Mouse (Mus musculus): ENCODE measurements around the gene Rho.

Gene Rho

DNA sequence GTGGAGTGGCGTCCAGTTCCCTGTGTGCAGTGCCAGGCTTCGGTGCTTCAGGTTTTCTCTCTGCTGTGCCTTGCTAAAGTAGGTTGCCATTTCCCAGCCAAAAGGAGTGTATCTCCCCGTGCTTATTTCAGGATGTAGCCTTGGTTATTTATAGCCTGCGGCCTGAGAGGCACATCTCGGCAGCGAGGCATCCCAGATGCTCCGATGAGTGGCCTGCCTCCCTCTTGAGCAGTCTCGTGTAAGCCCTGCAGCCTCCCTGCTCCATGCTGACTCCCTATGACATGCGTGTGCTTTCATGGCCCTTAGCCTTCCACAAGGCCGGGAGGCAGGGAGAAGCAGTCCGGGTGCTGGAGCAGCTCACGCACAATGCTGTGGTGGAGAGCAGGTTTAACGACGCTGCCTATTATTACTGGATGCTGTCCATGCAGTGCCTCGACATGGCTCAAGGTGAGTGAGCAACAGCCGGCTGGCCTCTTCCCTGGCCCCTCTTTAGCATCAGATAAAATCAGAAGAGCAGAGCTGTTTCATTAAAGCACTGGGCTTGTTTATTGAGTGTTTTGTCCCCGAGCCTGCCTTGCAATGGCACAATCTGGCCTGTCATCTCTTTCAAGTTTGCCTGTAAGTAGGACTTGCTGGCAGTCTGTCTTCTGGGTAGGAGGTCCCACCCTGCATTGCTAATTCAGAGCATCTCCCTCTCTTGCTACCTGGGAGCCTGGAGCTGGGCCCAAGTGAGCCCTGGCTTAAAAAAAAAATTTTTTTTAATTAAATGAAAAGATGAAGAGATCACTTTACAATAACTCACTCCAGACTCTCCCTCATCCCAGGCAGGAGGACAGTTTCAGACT lies 15.7 kb upstream of the Rho start:
- DNase-seq = no peak

DNA sequence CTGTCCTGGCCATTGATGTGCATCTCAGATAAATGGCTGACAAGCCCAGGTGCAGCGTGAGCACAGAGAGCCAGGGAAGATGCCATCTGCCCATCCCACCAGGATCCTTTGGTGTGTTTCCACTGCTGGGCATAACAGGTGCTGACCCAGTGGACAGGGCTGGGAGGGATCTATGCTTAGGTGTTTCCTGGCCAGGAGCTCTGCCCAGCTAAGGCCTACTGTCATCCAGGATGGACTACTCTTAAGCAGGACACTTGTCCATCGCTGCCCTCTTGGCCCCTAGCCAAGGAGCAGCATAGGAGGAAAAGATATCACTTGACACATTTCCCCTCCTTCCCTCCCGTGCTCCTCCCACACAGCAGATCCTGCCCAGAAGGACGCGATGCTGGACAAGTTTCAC lies 14.9 kb upstream of the Rho start:
- no peak for DNase-seq

DNA sequence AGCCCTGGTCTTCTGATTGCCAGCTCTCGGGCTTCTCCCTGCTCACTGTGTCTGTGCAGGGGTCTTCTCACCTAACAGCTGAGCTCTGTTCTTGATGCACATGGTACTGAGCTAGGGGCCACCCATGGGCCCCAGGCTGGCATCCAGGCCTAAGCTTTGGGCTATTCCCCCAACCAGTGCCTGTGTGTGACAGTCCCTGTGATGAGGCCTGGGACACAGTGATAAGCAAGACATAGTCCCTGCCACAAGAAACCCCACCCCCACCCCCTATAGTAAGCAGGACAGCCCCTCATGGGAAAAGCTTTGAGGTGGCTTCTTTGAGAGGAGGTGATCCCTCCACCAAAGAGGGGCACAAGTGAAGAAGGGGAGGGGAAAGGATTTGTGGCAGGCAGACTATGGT lies 12.9 kb upstream of the Rho start:
- no peak for DNase-seq

DNA sequence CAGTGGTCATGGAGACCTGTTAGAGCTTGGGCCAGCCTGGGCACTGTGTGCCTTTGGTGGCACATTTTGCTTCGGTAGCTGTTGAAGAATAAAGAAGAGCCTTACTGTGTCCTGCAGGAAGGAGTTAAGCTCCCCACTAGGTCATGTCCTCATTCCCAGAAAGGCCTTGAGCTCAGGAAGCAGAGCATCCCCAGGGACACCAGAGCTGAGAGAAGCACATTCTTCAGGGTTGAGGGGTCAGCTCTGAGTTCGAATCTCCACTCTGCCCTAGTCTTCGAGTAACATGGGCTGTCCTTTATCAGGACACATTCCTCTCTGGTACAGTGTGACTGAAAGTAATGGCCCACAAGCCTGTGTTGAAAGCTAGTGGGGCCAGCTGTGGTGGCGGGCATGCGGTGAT lies 11.7 kb upstream of the Rho start:
- no peak for DNase-seq

DNA sequence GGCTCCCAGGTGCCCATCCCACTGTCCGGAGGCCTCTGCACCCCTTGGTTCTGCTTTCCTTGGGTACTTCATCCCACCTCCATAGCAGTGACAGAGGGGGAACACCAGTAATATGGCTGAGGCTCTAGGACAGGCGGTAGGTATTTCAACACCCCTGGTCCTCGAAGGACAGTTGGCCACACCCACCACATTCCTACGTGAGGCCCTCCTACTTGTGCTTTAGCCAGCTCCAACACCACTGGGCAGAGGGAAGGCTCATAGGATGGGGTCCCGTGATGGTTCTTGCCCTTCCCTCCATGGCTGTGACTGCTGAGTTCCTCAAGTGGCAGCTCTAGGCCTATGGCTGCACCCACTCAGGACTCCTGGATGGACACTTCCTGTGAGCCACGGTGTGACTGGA lies 6.7 kb upstream of the Rho start:
- DNase-seq = peak; percentile 37

DNA sequence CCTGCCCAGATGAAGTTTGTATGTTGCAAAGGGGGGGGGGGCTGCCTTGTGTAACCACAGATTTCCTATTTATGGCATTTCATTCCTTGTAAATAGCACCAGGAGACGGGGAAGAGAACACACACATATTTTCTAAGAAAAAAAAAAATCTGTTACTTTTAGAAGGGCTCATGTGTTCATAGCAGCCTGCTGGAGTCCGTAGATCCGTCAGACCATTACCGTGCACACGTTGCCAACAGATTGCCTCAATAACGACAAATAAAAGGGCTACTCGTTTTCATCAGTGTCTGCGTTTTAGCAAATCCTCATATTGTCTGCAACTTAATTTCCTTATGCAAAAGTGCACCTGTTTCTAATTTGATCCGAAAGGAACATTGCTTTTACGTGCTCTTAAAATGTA lies 5.1 kb upstream of the Rho start:
- no peak for DNase-seq

DNA sequence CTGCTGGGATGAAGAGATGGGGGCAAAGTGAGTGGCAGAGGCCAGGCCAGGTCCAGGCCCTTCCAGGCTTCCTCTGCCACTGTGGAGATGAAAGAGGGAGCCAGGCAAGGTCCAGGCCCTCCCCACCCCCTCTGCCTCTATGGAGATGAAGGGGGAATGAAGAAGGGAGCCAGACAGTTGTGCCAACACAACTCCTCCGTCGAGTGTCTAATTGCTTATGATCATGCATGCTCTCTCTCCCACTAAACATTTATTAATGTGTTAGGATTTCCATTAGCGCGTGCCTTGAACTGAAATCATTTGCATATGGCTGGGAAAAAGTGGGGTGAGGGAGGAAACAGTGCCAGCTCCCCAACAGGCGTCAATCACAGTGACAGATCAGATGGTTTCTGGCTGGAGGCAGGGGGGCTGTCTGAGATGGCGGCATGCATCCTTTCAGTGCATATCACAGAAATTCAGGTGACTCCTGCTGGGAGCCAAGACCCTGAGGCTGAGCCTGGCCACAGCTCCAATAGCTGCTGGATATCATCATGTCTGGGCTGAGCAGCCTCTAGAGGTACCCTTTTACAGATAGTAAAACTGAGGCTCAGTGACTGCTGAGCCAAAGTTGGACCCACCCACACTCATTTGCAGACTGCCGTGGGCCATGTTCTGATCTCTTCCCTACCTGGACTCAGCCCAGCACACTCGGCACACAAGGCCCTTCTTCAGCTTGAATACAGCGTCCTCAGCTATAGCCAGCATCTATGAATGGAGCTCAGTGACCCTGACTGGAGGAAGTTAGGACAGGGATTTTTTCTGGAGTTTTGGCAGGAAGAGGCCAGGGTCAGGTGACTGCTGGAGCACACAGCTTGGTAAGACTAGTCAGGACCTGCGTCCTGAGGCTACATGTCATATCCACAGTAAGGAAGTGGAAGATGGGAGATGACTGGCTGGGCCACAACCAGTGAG lies 4.0 kb upstream of the Rho start:
- DNase-seq = no peak

DNA sequence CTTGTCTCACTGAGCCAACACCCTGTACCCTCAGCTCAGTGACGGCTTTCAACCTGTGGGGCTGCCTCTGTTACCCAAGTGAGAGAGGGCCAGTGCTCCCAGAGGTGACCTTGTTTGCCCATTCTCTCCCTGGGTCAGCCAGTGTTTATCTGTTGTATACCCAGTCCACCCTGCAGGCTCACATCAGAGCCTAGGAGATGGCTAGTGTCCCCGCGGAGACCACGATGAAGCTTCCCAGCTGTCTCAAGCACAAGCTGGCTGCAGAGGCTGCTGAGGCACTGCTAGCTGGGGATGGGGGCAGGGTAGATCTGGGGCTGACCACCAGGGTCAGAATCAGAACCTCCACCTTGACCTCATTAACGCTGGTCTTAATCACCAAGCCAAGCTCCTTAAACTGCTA lies 1.5 kb upstream of the Rho start:
- DNase-seq = no peak

DNA sequence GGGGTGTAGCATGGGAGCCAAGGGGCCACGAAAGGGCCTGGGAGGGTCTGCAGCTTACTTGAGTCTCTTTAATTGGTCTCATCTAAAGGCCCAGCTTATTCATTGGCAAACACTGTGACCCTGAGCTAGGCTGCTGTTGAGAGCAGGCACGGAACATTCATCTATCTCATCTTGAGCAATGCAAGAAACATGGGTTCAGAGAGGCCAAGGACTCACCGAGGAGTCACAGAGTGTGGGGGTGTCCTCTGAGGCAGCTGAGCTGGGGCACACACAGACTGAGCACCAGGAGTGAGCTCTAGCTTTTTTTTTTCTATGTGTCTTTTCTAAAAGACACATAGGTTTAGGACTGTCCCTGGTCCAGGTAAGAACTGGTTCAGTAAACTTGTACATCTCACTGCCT lies 843 bp downstream of the Rho start:
- DNase-seq = no peak

DNA sequence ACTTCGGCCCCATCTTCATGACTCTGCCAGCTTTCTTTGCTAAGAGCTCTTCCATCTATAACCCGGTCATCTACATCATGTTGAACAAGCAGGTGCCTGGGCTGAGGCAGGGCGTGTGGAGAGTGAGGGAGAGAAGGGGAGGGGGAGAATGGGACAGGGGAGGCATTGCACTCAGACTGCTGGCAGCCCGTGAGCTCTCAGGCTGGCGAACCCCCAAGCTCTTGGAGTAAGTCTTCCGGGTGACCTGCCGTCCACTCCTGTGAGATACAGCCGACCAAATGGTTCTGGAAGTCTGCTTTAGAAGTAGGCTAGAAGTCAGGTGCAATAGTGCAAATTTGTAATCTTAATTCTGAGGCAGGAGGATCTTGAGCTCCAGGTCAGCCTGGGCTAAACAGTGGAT lies 4.0 kb downstream of the Rho start:
- DNase-seq = no peak

DNA sequence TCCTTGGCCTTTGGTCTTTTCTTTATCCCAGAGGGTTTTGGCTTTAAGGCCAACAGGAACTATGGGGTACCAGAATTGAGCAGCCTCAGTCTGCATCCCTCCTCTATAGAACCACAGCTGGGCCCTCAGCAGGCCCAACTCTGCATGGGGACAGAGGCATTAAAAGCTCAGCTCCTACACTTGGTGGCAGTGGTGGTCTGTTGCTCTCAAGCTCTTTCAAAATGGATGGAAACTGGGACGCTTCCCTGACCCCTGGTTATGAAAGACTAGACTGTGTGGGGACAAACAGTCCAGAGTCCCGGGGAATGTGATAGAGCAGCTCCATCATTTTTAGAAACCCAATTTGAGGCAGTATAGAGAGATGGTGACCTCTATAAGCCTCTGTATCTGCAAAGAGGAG lies 6.5 kb downstream of the Rho start:
- no peak for DNase-seq

DNA sequence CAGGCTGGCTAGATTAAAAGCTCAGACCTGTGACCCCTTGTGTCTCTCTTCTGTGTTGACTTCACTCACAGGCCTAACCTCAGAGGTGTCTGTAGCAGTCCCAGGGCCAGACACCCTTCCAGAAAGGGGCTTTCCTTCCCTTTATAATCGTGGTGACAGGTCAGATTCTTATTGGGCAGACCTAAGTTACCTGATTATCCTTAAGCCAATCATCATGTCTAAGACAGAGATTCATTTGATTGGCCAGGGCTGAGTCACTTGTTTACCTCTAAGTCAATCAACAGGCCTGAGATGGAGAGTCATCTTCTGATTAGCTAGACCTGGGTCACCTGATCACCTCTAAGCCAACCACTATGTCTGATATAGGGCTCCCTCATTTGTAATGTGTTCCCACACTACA lies 7.2 kb downstream of the Rho start:
- no peak for DNase-seq

DNA sequence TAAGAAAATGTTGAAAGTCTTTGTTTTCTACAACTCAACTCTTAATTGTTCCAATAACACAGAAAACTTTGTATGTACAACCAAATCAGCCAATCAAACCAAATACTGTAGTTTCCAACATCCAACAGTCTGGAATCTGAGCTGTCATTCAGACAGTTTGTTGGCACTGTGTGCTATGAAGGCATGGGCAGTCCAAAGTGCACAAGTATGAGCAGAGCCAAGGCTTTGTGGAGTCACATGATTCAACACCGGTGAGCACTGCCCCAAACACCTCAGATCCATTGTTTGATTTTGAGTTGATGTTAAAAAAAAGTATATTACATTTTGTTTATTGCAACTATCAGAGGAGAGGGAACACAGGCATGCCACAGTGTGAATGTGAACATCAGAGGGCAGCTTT lies 9.1 kb downstream of the Rho start:
- no peak for DNase-seq

DNA sequence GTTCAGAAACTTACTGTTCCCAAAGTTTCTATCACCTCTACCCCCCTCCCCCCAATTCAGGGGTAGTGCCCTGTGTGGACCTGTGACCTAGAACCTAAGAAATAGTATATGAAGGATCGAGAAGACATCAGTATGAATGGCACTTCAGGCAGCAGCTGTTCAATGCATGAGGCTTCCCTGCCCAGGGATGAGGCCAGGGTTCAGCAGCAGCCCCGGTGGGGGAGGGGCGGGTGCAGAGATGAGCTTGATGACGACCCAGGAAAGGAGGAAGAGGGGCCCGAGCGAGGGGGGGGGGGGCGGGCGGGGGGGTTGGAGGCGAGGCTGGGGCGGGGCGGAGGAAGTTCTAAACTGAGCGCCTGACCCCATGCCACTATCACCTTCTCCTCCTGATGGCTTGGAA lies 9.6 kb downstream of the Rho start:
- DNase-seq = no peak

DNA sequence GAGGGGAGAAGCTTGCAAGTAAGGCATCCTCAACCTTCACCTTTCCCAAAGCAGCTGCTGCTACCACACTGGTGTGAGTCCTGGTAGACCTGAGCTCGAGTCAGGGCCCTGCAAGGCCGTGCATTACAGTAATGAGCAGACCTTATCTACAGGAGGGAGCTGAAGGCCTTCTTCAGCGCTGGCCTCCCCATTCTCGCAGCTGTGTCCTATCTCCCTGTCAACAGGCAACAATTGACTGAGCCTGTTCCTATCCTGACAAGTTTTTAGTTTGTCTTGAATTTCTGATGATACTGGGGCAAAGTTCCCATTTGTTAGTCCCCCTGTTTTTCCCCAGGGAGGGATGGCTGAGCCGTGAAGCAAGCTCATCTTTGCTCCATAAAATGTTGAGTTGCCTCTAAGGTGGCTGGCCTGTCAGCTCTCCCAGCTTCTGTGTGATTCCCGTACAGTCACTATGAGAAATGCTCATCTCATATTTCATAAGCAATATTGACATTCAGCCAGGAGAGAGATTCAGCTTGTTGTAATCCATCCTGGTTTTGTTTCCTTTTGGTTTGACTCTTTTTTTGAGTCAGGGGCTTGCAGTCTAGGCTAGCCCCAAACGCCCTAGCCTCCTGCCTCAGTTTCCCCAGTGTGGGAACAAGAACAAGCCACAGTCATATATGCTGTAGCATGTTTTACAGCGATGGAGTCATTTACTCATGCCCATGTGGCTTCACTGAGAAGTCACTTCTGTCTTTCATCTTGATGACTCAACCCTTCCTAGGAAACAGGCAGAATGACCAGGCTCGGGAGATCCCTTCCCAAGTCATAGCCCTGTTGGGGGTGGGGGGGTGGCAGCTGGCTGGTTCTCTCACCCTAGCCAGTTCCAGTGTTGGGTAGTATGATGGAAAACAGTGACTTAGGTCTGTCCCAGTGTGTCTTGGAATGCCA lies 12.2 kb downstream of the Rho start:
- DNase-seq = no peak

DNA sequence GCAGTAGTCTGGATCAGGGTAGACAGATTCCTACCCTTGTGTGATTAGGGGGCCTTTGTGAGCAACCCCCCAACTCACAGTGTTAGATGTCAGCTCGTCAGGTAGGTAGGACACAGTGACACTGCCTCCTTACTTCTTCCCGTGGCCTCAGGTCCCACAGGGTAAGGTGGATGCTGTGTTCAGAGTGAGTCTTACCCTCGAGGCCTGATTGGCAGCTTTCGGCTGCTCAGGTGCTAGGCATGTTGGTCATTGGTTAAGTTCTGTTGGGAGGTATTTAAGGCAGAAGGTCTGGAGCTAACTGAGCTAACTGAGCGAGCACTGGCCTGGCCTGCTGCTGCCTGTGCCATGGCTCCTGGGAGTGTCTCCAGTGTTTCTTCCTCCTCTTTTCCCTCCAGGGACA lies 13.1 kb downstream of the Rho start, which contains the start of gene H1foo:
Gene H1foo, plus strand, starts transcription at position 301 of the 400 bp plus-strand sequence.
- DNase-seq = no peak

DNA sequence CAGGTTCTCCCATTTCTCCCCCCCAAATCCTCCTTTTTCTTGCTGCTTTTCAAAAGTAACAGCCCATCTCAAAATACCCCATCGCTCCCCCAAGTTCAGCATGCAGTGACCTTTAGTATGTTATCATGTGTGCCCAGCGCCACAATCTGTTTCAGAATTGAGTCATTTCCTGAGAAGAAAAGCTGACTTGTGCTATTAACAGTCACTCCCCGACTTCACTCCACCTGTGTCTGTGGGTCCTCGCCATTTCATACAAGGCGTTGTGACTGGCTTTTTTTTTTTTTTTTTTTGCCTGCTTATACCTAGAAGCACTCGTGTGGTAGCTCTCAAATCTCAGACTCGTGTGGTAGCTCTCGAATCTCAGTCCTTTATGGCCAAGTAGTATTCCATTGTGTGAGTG lies 14.1 kb downstream of the Rho start:
- no peak for DNase-seq

DNA sequence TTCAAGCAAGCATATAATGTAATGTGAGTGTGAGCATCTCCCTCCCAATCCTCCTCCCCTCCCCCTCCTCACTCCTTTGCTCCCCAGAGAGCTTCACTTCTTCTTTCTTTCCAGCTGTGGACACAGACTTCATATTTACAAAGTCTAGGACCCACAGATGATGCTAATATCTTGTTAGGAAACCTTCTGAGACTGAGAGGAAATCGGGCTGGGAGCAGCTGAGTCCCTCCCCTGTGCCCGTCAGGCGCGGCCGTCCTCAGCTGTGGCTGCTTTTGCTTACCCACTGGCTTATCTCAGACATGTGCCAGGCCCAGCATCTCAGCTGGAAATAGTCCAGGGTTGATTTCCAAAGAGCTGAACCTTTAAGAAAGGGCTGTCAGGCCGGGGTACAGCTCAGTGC lies 14.8 kb downstream of the Rho start:
- peak; percentile 32 for DNase-seq

DNA sequence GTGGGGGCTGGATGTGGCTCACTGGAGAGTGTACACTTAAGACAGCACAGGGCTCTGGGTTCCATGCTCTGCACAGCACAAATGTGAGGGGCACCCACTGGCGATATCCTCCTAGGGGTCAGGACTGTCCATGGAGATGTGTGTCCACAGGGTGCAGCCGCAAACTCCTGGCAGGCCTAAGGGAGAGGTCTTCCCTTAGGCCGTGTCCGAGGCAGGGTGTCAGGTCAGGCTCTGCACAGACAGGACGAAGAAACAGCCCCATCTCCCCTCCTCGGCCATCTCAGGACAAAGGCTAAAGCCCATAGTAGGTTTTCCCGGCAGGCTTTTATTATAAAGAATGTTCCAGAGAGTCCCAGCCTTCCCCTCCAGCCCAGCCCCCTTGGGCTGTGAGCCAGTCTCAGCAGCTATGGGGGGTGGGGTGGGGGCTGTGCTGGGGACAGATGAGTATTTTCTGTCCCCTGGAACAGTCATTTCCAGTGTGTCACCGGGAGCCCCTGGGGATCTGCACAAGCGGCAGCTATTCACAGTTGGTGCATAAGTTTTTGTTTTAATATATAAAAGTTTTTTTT lies 23.0 kb downstream of the Rho start:
- no peak for DNase-seq

DNA sequence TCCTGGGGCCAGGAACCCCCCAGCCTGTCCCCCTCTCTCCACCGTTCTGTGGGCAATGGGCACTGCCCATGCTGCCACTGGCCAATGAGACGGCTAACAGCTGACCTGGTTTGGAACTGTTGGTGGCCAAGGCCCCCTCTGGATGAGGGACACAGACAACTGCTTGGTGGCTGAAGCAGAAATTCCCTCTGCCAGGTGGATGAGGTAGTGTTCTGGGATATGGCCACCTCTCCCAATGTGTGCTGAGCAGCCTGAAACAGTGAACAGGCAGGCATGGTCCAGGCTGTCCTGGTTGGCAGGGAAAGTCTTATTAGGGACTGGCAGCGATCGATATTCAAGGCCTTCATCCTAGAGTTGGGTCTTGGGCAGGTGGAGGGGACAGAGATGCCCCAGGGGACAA lies 23.6 kb downstream of the Rho start:
- no peak for DNase-seq

DNA sequence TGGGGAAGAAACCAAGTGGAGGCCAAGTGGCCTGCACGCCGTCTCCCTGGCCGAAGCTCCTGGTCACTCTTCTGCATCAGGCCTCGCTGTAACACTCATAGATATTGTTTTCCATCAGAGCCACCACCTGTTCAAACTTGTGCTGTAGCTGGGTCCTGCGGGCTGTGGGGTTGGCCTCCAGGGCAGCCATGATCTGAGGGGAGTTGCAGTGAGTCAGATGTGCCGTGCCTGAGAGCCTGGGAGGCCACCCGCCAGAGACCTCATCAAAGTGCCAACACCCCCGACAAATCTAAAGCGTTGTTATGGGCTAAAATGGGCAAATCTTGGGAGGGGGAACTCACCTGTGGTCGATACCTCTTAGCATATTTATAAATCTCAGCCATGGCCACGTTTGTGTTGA lies 24.1 kb downstream of the Rho start:
- no peak for DNase-seq

DNA sequence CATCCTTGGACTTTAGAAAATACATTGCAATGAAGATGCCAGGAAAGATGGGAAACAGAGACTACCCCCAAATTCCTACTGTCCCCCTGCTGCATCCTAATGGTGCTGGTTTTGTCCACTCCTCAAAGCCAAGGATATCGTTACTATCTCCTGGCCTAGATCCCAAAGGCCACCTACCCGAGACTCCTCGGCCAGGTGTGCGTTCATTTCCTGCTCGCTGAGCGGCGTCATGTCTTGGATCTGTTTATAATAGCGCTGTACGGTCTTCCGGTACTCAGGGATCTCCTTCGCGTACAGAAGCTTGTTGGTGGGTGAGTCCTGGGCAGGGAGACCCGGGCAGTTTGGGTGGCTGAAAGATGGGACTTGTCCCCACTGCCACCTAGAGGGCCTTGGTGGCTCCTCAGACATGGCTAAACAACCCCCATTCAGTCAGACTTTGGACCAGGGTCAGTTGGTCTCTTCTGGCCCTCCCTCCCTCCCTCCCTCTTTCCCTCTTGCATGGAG lies 24.9 kb downstream of the Rho start:
- DNase-seq = no peak

Measured in lung, postnatal 14 days (tissue).